Comparison of ENCODE assay signal across 29 mouse cellular contexts in the genomic region with DNA sequence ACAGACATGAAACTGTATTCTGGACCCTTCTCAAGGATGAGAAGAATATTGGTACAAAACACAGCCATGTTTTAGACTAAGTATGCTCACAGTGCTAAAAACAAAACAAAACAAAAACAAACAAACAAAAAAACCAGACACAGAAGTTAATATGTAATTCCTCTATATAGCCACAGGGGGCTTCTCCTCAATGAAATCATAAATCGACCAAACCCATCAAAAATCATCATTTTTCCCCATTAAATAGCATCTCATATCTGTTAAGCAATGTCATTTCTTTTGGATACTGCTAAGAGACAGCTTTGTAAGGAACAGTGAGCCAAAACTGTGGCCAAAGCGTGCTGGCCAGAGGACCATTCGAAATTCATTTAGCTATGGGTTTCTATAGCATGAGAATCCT.
DNase-seq lines count a peak whose midpoint lies in the region; ATAC-seq and TF ChIP-seq lines count a peak whose summit lies in the region.
"Had no signal": no experiment of that assay in that cellular context is flagged by ENCODE, and none has a peak within 500 bp of the region (broad histone marks: within the 10 kb centered on the region; RNA-seq: fewer than 3 reads in every experiment).

No protein-coding gene starts in this region.

- TF ChIP-seq CTCF in forebrain, postnatal 0 days (IDR thresholded peaks at IDR 0.05; ENCODE audit: low read depth): peak; percentile 24; the same call in 1 of the 2 replicates
- TF ChIP-seq CTCF in kidney, postnatal 0 days (IDR thresholded peaks at IDR 0.05; ENCODE audit: low read depth): peak; percentile 21; the same call in 1 of the 2 replicates
- peak; percentile 51 for TF ChIP-seq CTCF in midbrain, postnatal 0 days (IDR thresholded peaks at IDR 0.05)

- no peak overlapping the region for H3K4me2 ChIP-seq in forebrain, postnatal 0 days (ENCODE audit: low read depth)
- H3K4me2 ChIP-seq in forebrain, embryonic 15.5 days (replicated peaks): no peak overlapping the region
- H3K4me2 ChIP-seq in kidney, postnatal 0 days (ENCODE audit: low read length): no peak overlapping the region
- H3K4me2 ChIP-seq in midbrain, postnatal 0 days (ENCODE audit: low read depth, low read length, poor library complexity, severe bottlenecking): no peak overlapping the region
- H3K4me2 ChIP-seq in midbrain, embryonic 11.5 days: no peak overlapping the region
- H3K4me2 ChIP-seq: embryonic facial prominence, embryonic 13.5 days; forebrain, embryonic 12.5 days; heart, embryonic 12.5 days; heart, embryonic 15.5 days; hindbrain, embryonic 14.5 days had no signal

- WGBS in forebrain, postnatal 0 days: 90% methylated on average over 3 of the region's 3 CpGs
- WGBS in forebrain, embryonic 15.5 days: 95% methylated on average over 3 of the region's 3 CpGs
- WGBS in kidney, postnatal 0 days: 88% methylated on average over 3 of the region's 3 CpGs
- 92% methylated on average over 3 of the region's 3 CpGs for WGBS in midbrain, postnatal 0 days
- 94% methylated on average over 3 of the region's 3 CpGs for WGBS in midbrain, embryonic 11.5 days

- H3K27ac ChIP-seq in forebrain, postnatal 0 days (ENCODE audit: low read depth, low read length): no peak overlapping the region
- H3K27ac ChIP-seq in forebrain, embryonic 15.5 days (replicated peaks): no peak overlapping the region
- no peak overlapping the region for H3K27ac ChIP-seq in kidney, postnatal 0 days
- H3K27ac ChIP-seq in midbrain, postnatal 0 days (ENCODE audit: low read depth, low read length): no peak overlapping the region
- H3K27ac ChIP-seq in midbrain, embryonic 11.5 days (ENCODE audit: low read depth, low read length): no peak overlapping the region
- H3K27ac ChIP-seq: embryonic facial prominence, embryonic 10.5 days; embryonic facial prominence, embryonic 13.5 days; forebrain, embryonic 12.5 days; gastrocnemius, adult 2 months; heart, embryonic 15.5 days; hindbrain, embryonic 10.5 days; hindbrain, embryonic 14.5 days had no signal

- H3K4me1 ChIP-seq in forebrain, postnatal 0 days (ENCODE audit: insufficient read depth): no peaks in the 10 kb centered on the region
- no peaks in the 10 kb centered on the region for H3K4me1 ChIP-seq in forebrain, embryonic 15.5 days
- H3K4me1 ChIP-seq in kidney, postnatal 0 days (replicated peaks; ENCODE audit: insufficient read depth, low read length): no peaks in the 10 kb centered on the region
- H3K4me1 ChIP-seq in midbrain, postnatal 0 days (ENCODE audit: insufficient read depth, low read length): no peaks in the 10 kb centered on the region
- no peaks in the 10 kb centered on the region for H3K4me1 ChIP-seq in midbrain, embryonic 11.5 days (ENCODE audit: control insufficient read depth, insufficient read depth, low read length)
- H3K4me1 ChIP-seq: embryonic facial prominence, embryonic 10.5 days; embryonic facial prominence, embryonic 13.5 days; forebrain, embryonic 12.5 days; heart, embryonic 12.5 days; heart, embryonic 15.5 days; hindbrain, embryonic 10.5 days had no signal

- ATAC-seq in forebrain, postnatal 0 days: no peak
- no peak for ATAC-seq in forebrain, embryonic 15.5 days (replicated peaks)
- ATAC-seq in kidney, postnatal 0 days (replicated peaks; ENCODE audit: low FRiP score, low read depth): no peak
- no peak for ATAC-seq in midbrain, postnatal 0 days (ENCODE audit: low FRiP score)
- ATAC-seq in midbrain, embryonic 11.5 days (ENCODE audit: low FRiP score): no peak
- ATAC-seq: forebrain, embryonic 16.5 days; Patski had no signal

- H3K4me3 ChIP-seq in forebrain, postnatal 0 days (ENCODE audit: low read depth, low read length): no peak overlapping the region
- H3K4me3 ChIP-seq in forebrain, embryonic 15.5 days: no peak overlapping the region
- no peak overlapping the region for H3K4me3 ChIP-seq in kidney, postnatal 0 days (replicated peaks; ENCODE audit: low read depth, low read length)
- no peak overlapping the region for H3K4me3 ChIP-seq in midbrain, postnatal 0 days (ENCODE audit: low read depth, low read length)
- H3K4me3 ChIP-seq in midbrain, embryonic 11.5 days (ENCODE audit: low read depth, low read length): no peak overlapping the region
- H3K4me3 ChIP-seq: embryonic facial prominence, embryonic 10.5 days; embryonic facial prominence, embryonic 13.5 days; erythroblast, embryonic 14.5 days; forebrain, embryonic 12.5 days; gastrocnemius, adult 2 months; heart, embryonic 12.5 days; heart, embryonic 15.5 days; hindbrain, embryonic 10.5 days had no signal

- H3K9ac ChIP-seq in forebrain, postnatal 0 days: no peak overlapping the region
- H3K9ac ChIP-seq in forebrain, embryonic 15.5 days (replicated peaks): no peak overlapping the region
- H3K9ac ChIP-seq in kidney, postnatal 0 days (ENCODE audit: low read depth, low read length): no peak overlapping the region
- no peak overlapping the region for H3K9ac ChIP-seq in midbrain, postnatal 0 days (replicated peaks; ENCODE audit: low read length, poor library complexity, severe bottlenecking)
- no peak overlapping the region for H3K9ac ChIP-seq in midbrain, embryonic 11.5 days (ENCODE audit: low read length)
- H3K9ac ChIP-seq: embryonic facial prominence, embryonic 13.5 days; forebrain, embryonic 12.5 days; heart, embryonic 12.5 days; heart, embryonic 15.5 days; hindbrain, embryonic 14.5 days had no signal

- H3K9me3 ChIP-seq in forebrain, postnatal 0 days (ENCODE audit: low read length): no peaks in the 10 kb centered on the region
- H3K9me3 ChIP-seq in forebrain, embryonic 15.5 days: no peaks in the 10 kb centered on the region
- no peaks in the 10 kb centered on the region for H3K9me3 ChIP-seq in kidney, postnatal 0 days (replicated peaks; ENCODE audit: low read length)
- no peaks in the 10 kb centered on the region for H3K9me3 ChIP-seq in midbrain, postnatal 0 days (ENCODE audit: low read length)
- no peaks in the 10 kb centered on the region for H3K9me3 ChIP-seq in midbrain, embryonic 11.5 days (ENCODE audit: control insufficient read depth, low read length)
- H3K9me3 ChIP-seq: embryonic facial prominence, embryonic 10.5 days; embryonic facial prominence, embryonic 13.5 days; forebrain, embryonic 12.5 days; heart, embryonic 12.5 days; heart, embryonic 15.5 days; hindbrain, embryonic 10.5 days had no signal

- no peak for DNase-seq in forebrain, postnatal 0 days
- no peak for DNase-seq in kidney, postnatal 0 days (ENCODE audit: low spot score)
- no peak for DNase-seq in kidney, adult 9 months
- no peak for DNase-seq in midbrain, postnatal 0 days (ENCODE audit: low spot score)
- DNase-seq in midbrain, embryonic 11.5 days (ENCODE audit: low spot score, missing footprints): no peak
- no peak for DNase-seq in heart, adult 11 months
- DNase-seq: adrenal gland, adult 2 months; adrenal gland, postnatal 14 days; cerebellum, adult 11 months; cerebellum, adult 2 months; cerebellum, adult 9-11 months; cerebellum, postnatal 25 days; gastrocnemius, adult 2 months; gastrocnemius, postnatal 14 days; heart, adult 18-20 months; heart, postnatal 10 days; heart, postnatal 36 days had no signal

- no peaks in the 10 kb centered on the region for H3K27me3 ChIP-seq in forebrain, postnatal 0 days (ENCODE audit: insufficient read depth, low read length)
- H3K27me3 ChIP-seq in forebrain, embryonic 15.5 days: no peaks in the 10 kb centered on the region
- H3K27me3 ChIP-seq in kidney, postnatal 0 days (ENCODE audit: insufficient read depth, low read length): no peaks in the 10 kb centered on the region
- no peaks in the 10 kb centered on the region for H3K27me3 ChIP-seq in midbrain, postnatal 0 days (ENCODE audit: insufficient read depth, low read length)
- H3K27me3 ChIP-seq in midbrain, embryonic 11.5 days (ENCODE audit: control insufficient read depth, insufficient read depth, low read length): no peaks in the 10 kb centered on the region
- H3K27me3 ChIP-seq: embryonic facial prominence, embryonic 13.5 days; forebrain, embryonic 12.5 days; heart, embryonic 12.5 days; heart, embryonic 15.5 days; Patski had no signal

- no peaks in the 10 kb centered on the region for H3K36me3 ChIP-seq in forebrain, postnatal 0 days (ENCODE audit: insufficient read depth)
- no peaks in the 10 kb centered on the region for H3K36me3 ChIP-seq in forebrain, embryonic 15.5 days
- H3K36me3 ChIP-seq in kidney, postnatal 0 days (ENCODE audit: insufficient read depth, low read length): no peaks in the 10 kb centered on the region
- H3K36me3 ChIP-seq in midbrain, postnatal 0 days (ENCODE audit: insufficient read depth, low read length): no peaks in the 10 kb centered on the region
- no peaks in the 10 kb centered on the region for H3K36me3 ChIP-seq in midbrain, embryonic 11.5 days (ENCODE audit: control insufficient read depth, insufficient read depth, low read length)
- H3K36me3 ChIP-seq: embryonic facial prominence, embryonic 10.5 days; embryonic facial prominence, embryonic 13.5 days; forebrain, embryonic 12.5 days; G1E; heart, embryonic 12.5 days; heart, embryonic 15.5 days; hindbrain, embryonic 10.5 days had no signal
